Mouse (Mus musculus): Measurements from ENCODE around the gene Amotl1. TPM values are rescaled to one million over a fixed set of nuclear protein-coding genes. Genes with fewer than 3 reads are reported as not detected.

Amotl1 gene
- polyA plus RNA-seq, 1 experiment from 2014 or later: 1.6 TPM

DNA sequence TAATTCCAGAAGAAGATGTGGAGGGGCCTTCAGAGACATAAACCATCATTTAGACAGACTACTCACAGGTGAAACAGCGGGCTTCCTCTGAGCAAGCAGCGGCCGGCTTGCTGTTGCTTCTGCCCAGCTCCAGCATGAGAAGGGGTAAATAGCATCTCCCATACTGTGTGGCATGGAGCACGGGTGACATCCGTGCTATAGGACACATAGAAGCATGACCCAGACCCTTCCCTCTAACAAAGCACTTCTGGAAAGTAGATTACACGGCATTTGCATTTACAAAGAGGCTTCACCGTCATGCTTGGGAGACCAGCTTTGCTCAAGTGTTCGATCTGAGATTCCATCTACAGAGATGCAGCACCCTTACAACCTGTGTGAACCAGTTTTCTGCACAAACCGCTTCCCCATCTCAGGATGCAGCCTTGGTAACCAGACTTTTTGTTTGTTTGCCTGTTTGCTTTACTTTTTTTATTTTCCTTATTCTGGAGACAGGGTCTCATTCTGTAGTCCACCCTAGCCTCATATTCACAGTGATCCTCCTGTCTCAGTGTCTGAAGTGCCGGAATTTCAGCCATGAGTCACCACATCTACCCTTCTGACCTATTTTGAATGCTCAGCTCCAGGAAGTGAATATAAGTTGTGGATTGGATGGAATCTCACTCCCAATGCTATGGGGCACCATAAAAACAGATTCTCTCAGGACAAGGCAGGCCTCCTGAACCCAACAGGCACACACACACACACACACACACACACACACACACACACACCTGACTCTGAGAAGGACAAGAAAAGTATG lies 12.3 kb downstream of the Amotl1 start:
- WGBS (ENCODE audit: insufficient replicate concordance): 66% methylated on average over 10 of the region's 10 CpGs
- Histone ChIP-seq H3K9me3 (ENCODE audit: low read length) (no peaks in the 10 kb centered on the region), H3K4me3 (ENCODE audit: low read depth, low read length) (no peak overlapping the region), H3K27me3 (ENCODE audit: insufficient read depth, low read length) (no peaks in the 10 kb centered on the region), H3K4me2 (ENCODE audit: low read depth, low read length) (no peak overlapping the region), H3K9ac (replicated peaks) (no peak overlapping the region), H3K4me1 (ENCODE audit: insufficient read depth) (no peaks in the 10 kb centered on the region), H3K27ac (ENCODE audit: low read depth) (no peak overlapping the region), H3K36me3 (replicated peaks; ENCODE audit: insufficient read depth, low read length) (no peaks in the 10 kb centered on the region)
- TF ChIP-seq CTCF (IDR thresholded peaks at IDR 0.05; ENCODE audit: low read depth) (no peak), EP300 (IDR thresholded peaks at IDR 0.05; ENCODE audit: low read depth) (no peak)
- ATAC-seq: no peak
- DNase-seq: no peak

DNA sequence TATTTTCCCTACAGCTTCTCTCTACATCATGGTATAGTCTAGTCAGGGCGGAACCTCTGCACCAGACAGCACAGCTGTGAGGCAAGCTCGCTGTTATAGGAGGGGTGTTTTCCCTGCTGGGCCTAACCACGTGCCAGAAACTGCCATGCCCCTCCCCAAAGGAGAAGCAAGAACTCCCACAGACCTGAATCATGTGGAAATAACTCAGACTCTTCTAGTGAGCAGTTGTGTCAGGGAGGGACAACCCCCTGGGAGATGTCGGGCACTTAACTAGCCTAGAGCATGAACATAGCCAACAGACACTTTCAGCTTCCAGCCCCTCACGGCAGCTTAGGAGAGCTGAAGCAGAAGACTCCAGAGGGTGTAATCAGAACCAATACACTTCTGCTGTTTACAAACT lies 13.1 kb downstream of the Amotl1 start:
- Histone ChIP-seq H3K9me3 (ENCODE audit: low read length) (no peaks in the 10 kb centered on the region), H3K27ac (ENCODE audit: low read depth) (no peak overlapping the region), H3K36me3 (replicated peaks; ENCODE audit: insufficient read depth, low read length) (no peaks in the 10 kb centered on the region), H3K9ac (replicated peaks) (no peak overlapping the region), H3K27me3 (ENCODE audit: insufficient read depth, low read length) (no peaks in the 10 kb centered on the region), H3K4me1 (ENCODE audit: insufficient read depth) (no peaks in the 10 kb centered on the region), H3K4me3 (ENCODE audit: low read depth, low read length) (no peak overlapping the region), H3K4me2 (ENCODE audit: low read depth, low read length) (no peak overlapping the region)
- TF ChIP-seq EP300 (IDR thresholded peaks at IDR 0.05; ENCODE audit: low read depth) (no peak), CTCF (IDR thresholded peaks at IDR 0.05; ENCODE audit: low read depth) (no peak)
- 32% methylated on average over 5 of the region's 5 CpGs for WGBS (ENCODE audit: insufficient replicate concordance)
- ATAC-seq (no peak), DNase-seq (no peak)

DNA sequence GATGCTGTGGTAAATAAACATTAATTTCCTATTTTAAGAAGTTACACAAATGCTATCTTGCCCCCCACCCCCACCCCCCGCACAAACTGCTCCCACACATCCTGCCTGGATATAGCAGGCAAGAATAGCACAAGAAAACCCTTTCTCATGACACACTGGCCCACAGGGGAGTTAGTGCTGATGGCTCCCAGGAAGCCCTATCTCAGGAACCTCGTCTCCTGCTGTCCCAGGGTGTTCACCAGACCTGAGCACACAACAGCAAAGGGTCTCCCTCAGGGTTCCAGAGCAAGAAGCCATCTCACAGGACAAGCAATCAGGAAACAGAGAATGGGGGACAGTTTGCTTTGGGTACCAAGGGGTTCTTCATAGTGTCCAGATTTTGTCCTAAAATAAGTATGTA lies 17.3 kb downstream of the Amotl1 start:
- Histone ChIP-seq H3K4me3 (ENCODE audit: low read depth, low read length) (no peak overlapping the region), H3K36me3 (replicated peaks; ENCODE audit: insufficient read depth, low read length) (no peaks in the 10 kb centered on the region), H3K9ac (replicated peaks) (no peak overlapping the region), H3K9me3 (ENCODE audit: low read length) (no peaks in the 10 kb centered on the region), H3K4me2 (ENCODE audit: low read depth, low read length) (no peak overlapping the region), H3K27me3 (ENCODE audit: insufficient read depth, low read length) (no peaks in the 10 kb centered on the region), H3K4me1 (ENCODE audit: insufficient read depth) (no peaks in the 10 kb centered on the region), H3K27ac (ENCODE audit: low read depth) (no peak overlapping the region)
- ATAC-seq: no peak
- no peak for TF ChIP-seq EP300 (IDR thresholded peaks at IDR 0.05; ENCODE audit: low read depth)
- TF ChIP-seq CTCF (IDR thresholded peaks at IDR 0.05; ENCODE audit: low read depth): no peak
- 58% methylated on average over 2 of the region's 2 CpGs for WGBS (ENCODE audit: insufficient replicate concordance)
- DNase-seq: no peak

DNA sequence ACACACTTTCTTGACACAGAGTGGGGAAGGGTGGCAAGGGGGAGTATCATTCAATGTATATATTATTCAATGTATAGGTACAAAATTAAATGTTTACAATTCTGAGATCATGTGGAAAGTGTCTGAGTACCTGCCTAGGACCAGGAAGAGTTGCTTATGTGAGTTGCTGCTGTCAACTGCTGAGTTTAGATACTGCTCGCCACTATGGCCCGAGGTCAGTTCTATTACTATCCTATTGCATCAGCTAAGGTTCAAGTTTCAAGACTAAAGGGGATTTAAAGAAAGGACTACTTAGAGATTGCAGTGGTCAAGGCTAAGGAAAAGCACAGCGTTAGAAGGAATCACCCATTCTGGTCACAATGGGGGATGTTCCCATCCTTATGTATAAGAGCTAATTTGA lies 18.9 kb downstream of the Amotl1 start:
- DNase-seq (no peak), ATAC-seq (no peak)
- no peaks in the 10 kb centered on the region for H3K4me1 ChIP-seq (ENCODE audit: insufficient read depth)
- H3K27me3 ChIP-seq (ENCODE audit: insufficient read depth, low read length): no peaks in the 10 kb centered on the region
- TF ChIP-seq CTCF (IDR thresholded peaks at IDR 0.05; ENCODE audit: low read depth) (no peak), EP300 (IDR thresholded peaks at IDR 0.05; ENCODE audit: low read depth) (no peak)
- 72% methylated on average over 3 of the region's 3 CpGs for WGBS (ENCODE audit: insufficient replicate concordance)
- no peak overlapping the region for H3K4me2 ChIP-seq (ENCODE audit: low read depth, low read length)
- H3K9me3 ChIP-seq (ENCODE audit: low read length): no peaks in the 10 kb centered on the region
- H3K36me3 ChIP-seq (replicated peaks; ENCODE audit: insufficient read depth, low read length): no peaks in the 10 kb centered on the region
- no peak overlapping the region for H3K27ac ChIP-seq (ENCODE audit: low read depth)
- H3K9ac ChIP-seq (replicated peaks): no peak overlapping the region
- no peak overlapping the region for H3K4me3 ChIP-seq (ENCODE audit: low read depth, low read length)

GRCm38 (mm10) chr9:14625024-14625423 lies 19.8 kb downstream of the Amotl1 start:
- no peaks in the 10 kb centered on the region for H3K4me1 ChIP-seq (ENCODE audit: insufficient read depth)
- DNase-seq (no peak), ATAC-seq (no peak)
- H3K9ac ChIP-seq (replicated peaks): no peak overlapping the region
- no peak overlapping the region for H3K27ac ChIP-seq (ENCODE audit: low read depth)
- no peak overlapping the region for H3K4me2 ChIP-seq (ENCODE audit: low read depth, low read length)
- 0 out of 2 replicates have a peak, but pooled peaks cover 3% of the 10 kb centered on the region for H3K27me3 ChIP-seq (ENCODE audit: insufficient read depth, low read length)
- H3K36me3 ChIP-seq (replicated peaks; ENCODE audit: insufficient read depth, low read length): no peaks in the 10 kb centered on the region
- no peak for TF ChIP-seq EP300 (IDR thresholded peaks at IDR 0.05; ENCODE audit: low read depth)
- no peak for TF ChIP-seq CTCF (IDR thresholded peaks at IDR 0.05; ENCODE audit: low read depth)
- H3K4me3 ChIP-seq (ENCODE audit: low read depth, low read length): no peak overlapping the region
- WGBS (ENCODE audit: insufficient replicate concordance): 4% methylated on average over 3 of the region's 3 CpGs
- H3K9me3 ChIP-seq (ENCODE audit: low read length): no peaks in the 10 kb centered on the region

- H3K36me3 ChIP-seq (replicated peaks; ENCODE audit: insufficient read depth, low read length): no peaks in the 10 kb centered on the region
- no peak overlapping the region for H3K4me3 ChIP-seq (ENCODE audit: low read depth, low read length)
- DNase-seq (no peak), ATAC-seq (no peak)
- 53% methylated on average over 4 of the region's 4 CpGs for WGBS (ENCODE audit: insufficient replicate concordance)
- H3K9ac ChIP-seq (replicated peaks): no peak overlapping the region
- H3K27me3 ChIP-seq (ENCODE audit: insufficient read depth, low read length): 0 out of 2 replicates have a peak, but pooled peaks cover 3% of the 10 kb centered on the region
- H3K9me3 ChIP-seq (ENCODE audit: low read length): no peaks in the 10 kb centered on the region
- TF ChIP-seq CTCF (IDR thresholded peaks at IDR 0.05; ENCODE audit: low read depth) (no peak), EP300 (IDR thresholded peaks at IDR 0.05; ENCODE audit: low read depth) (no peak)
- no peak overlapping the region for H3K27ac ChIP-seq (ENCODE audit: low read depth)
- no peaks in the 10 kb centered on the region for H3K4me1 ChIP-seq (ENCODE audit: insufficient read depth)
- no peak overlapping the region for H3K4me2 ChIP-seq (ENCODE audit: low read depth, low read length)
Observed at GRCm38 (mm10) chr9:14623928-14624327, 20.9 kb downstream of the Amotl1 start.

All from liver, postnatal 0 days (tissue).